Mouse (Mus musculus): ENCODE results near the gene Mpv17l.
"Not testable (repeated sequence)": the region's sequence is repeated elsewhere in the genome, so short reads cannot be mapped to it uniquely, and the experiment has no call there.

The Mpv17l gene

GRCm38 (mm10) chr16:13902888-13903483, at the start of gene Mpv17l, which contains the start of gene Pdxdc1:
Mpv17l (plus strand) TSS chr16:13903161.
Pdxdc1 (minus strand) TSS chr16:13903131.
- peak; percentile 99 to 100 for DNase-seq

DNA sequence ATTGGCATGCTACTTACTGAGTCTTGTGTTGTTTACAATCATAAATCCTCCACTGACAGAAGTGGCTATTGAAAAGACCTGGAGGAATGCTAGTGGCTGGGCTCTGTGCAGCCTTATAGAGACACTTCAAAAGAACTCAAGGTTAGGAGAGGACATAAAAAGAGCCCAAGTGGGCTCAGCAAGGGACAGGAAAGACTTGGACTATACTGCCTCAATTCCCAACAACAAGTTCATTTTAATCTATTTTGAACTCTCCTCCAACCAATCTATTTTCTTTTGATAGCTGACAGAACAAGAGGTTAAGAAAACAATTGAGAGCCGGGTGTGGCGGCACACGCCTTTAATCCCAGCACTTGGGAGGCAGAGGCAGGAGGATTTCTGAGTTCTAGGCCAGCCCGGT, 49.1 kb upstream of the Mpv17l start:
- DNase-seq = no peak

DNA sequence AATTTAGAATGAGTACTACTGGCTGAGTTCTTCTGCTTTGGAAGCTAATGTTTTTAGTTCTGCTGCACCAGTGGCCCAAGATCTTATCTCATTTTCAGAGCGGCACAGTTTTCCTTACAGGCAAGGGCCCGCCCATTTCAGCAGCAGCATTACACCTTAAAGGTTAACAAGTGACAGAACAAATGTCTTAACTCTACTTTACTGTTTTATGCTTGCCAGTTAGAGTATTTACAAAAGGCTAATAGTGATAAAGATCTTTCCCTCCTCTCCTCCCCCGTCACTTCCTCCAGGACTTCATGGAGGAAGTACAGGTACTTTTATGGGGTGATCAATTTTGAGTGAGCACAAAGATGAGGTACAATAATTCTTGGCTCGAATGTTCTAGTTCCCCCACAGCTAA, 36.9 kb upstream of the Mpv17l start:
- no peak for DNase-seq

GRCm38 (mm10) chr16:13866616-13867015, 36.3 kb upstream of the Mpv17l start:
- DNase-seq = no peak

- DNase-seq = peak in 1 of 2 experiments; percentile 40
Observed at GRCm38 (mm10) chr16:13867406-13867805, 35.6 kb upstream of the Mpv17l start.

- peak; percentile 11 to 16 for DNase-seq
Observed at GRCm38 (mm10) chr16:13867910-13868514, 34.9 kb upstream of the Mpv17l start.

DNA sequence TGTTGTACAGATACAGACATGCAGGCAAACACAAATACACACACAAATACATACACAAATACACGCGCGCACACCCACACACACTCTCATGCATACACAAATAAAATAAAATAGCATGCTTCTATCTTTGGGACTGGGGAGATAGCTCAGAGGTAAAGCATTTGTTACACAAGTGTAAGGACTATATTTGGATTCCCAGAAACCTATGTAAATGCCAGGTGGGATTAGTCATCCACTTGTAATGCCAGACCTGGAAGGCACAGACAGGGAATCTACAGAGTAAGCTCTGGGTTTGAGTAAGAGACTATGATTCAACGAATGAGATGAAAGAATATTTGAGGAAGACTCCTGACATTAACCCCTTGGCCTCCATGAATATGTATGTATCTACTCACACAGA, 27.5 kb upstream of the Mpv17l start:
- DNase-seq = peak in 1 of 2 experiments; percentile 23

GRCm38 (mm10) chr16:13883094-13883774, 19.7 kb upstream of the Mpv17l start:
- DNase-seq = no peak

DNA sequence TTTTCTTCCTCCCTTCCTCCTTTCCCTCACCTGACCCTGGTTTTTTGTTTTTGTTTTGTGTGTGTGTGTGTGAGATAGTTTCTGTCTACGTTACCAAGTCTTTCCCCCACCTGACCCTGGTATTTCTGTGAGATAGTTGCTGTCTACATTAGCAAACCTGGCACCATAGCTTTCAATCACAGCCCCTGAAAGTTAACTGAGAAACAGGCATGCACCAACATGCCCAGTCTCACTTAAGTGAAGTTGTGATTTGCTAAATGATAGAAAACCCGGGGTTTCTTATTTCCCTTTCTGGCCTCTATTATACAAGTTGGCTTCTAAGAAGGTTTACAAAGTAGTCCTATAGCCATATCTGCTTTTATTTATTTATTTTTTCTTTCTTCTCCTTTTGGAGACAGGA, 12.5 kb upstream of the Mpv17l start:
- DNase-seq = no peak

- no peak for DNase-seq
Observed at GRCm38 (mm10) chr16:13892850-13893249, 10.1 kb upstream of the Mpv17l start.

DNA sequence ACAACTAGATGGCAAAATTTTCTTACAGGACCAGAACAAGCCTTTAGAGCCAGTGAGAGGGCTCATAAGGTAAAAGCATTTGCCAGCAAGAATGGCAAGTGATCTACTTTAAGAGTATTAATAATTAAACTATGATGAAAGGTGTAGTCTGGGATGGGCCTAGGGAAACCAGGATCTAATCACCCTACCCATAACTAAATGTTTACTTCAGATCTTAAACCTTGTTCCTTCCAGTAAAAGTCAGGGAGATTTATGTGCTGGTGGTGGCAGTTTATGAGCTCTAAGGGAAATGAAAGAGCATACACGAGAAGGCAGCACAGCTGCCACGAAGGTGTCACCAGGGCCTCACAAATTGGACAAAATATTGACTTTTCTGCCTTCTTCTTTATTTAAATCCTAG, 8.9 kb upstream of the Mpv17l start:
- no peak for DNase-seq

DNA sequence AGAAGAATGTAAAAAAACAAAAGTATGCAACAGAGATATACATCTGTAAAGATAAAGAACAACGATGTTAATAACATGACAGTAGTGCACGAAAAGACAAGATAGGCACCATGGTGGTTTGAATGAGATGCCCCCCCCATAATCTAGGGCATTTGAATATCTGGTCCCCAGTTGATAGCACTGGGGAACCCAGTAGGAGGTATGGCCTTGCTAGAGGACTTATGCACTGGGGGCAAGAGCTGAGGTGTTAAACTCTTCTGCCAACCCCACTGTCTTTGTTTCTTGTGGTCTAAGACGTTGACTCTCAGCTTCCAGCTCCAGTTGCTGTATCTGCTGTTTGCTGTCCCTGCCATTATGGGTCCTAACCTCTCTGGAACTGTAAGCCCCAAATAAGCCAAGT, 7.2 kb upstream of the Mpv17l start:
- DNase-seq = no peak

DNA sequence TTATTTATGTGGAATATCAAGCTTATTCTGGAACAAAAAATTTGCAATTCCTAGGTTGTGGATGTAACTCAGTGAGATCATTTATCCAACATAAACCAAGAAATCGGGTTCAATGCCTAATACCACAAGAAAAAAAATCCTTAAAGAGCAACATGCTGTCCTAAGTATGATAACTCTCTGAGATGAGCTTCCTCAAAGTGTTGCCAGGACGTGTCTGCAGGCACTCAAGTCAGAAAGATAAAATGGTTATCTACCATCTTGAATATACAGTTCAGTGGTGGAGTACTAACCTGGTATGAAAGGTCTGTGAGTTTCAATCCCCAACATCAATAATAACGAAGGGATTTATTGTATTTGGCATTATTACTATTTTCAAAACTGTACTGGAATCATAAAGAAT, 6.6 kb upstream of the Mpv17l start:
- no peak for DNase-seq

DNA sequence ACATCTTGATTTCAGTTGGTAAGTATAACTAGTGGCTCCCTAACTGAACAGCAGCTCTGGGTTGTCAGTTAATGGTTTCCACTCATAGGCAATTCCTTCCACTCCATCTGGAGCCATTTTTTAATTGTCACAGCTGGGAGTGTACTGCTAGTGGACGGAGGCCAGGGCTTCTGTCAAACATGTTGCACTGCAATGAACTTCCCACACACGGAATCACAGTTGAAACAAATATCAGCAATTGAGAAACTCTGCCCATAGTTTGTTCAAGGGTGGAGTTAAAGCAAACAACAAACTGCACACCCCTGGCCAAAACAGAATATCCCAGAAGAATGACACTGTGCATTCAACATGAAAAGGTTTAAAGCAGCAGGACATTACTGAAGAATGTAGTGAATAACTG, 4.0 kb upstream of the Mpv17l start:
- no peak for DNase-seq

DNA sequence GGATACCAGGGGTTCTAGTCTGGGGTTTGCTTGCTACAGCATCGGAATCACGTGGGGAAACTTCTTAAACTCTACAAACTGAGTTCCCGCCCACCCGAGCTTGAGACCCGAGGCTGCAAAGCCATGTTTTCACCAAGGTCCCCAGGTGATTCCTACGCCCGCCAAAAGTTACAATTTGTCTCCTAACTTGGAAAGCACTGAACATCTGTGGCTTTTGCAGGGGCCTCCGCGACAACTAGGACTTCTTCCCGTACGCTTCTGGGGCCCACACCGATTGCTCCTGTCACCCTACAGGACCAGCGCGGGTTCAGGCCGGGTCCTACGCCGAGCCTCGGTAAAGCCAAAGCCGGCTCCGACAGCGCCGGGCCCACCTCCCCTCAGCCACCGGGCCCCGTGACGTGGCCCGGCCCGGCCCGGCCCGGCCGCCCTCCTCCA, 547 bp upstream of the Mpv17l start:
- DNase-seq = no peak

DNA sequence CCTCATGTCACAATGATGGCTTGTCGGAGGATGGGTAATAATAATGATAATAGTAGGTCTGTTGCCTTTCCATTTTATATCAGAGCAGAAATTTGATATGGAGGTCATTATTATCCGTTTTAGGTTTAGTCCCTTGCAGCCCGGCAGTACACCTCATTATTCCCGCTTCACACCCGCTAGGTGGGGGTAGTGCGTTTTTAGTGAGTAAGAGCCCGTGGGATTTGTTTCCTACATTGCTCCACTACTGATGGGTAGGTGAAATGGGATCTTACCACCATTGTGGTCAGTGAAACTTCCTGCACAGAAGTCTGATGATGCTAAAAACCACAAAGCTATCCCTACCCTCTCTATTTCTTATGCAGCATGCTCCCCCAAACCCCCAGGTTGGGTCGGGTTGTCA, 527 bp downstream of the Mpv17l start:
- peak in 1 of 2 experiments; percentile 84 for DNase-seq

DNA sequence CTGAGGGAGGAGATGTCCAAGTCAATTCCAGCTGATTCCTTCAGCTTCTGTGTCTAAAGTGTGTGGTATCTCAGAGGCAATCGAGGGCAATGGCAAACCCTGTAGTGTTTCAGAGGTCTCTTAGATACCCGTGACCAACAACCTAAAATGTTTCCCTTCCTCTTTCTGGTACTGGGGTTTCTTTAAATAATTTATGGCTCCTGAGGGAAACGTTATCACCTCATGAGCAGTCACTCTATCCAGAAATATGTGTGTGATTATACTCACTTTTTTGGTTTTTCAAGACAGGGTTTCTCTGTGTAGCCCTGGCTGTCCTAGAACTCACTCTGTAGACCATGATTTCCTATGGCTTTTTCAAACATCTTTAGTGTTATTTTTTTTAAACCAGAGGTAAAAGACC, 4.3 kb downstream of the Mpv17l start:
- no peak for DNase-seq

- no peak for DNase-seq
Observed at GRCm38 (mm10) chr16:13920093-13920492, 17.1 kb downstream of the Mpv17l start.

DNA sequence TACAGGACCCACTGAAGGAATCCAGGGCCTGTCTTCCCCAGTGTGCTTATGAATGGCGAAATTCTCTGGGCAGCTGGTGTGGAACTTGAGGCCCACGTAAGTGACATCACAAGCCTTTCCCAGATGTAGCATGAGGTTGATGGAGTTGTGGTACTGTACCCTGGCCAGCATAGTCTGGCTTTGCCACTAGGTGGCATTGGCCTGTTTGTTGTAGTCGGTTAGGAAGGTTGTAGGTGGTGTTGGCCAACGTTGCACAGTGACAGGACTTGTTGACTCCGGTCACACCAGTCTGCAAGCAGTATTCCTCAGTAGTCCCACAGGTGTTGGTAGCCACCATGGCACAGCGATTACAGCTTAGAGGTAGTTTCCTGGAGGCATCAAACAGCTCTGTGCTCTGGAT, 18.1 kb downstream of the Mpv17l start:
- DNase-seq = no peak

DNA sequence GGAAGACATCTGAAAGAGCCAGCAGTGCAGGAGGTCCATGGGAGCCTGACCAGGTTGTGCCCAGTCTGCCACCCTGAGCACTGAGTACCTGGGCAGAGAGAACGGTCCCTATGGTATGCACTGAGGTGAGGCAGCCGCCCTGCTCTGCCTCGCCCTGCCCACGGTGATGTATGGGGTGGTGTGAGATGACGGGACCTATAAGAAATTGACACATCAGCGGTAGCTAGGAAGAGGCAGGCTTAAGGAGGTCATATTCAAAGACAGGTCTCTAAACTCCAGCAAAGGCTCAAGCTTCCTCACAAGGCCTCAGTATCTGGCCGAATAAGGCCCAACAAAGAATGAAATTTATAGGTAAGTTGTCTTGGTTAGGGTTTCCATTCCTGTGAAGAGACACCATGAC, 18.8 kb downstream of the Mpv17l start:
- no peak for DNase-seq

DNA sequence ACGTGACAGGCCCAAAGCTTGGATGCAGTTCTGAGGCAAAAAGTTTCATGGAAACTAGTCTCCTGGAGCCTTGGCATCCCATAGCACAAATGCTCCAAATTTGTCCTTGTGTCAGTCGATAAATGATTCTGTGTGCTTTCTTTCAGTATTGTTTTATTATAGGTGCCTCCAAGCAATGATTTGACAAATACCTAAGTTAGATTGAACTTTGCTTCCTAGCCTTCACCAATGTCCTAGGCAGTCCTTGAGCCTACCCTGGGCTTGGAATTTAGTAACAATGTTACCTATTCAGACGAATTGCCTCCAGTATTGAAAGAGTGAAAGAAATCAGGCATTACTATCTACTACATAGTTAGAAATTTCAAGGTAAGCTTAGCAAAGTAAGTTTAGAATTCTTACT, 19.5 kb downstream of the Mpv17l start:
- not testable (repeated sequence) for DNase-seq

- not testable (repeated sequence) for DNase-seq
Observed at GRCm38 (mm10) chr16:13922966-13923365, 20.0 kb downstream of the Mpv17l start.

DNA sequence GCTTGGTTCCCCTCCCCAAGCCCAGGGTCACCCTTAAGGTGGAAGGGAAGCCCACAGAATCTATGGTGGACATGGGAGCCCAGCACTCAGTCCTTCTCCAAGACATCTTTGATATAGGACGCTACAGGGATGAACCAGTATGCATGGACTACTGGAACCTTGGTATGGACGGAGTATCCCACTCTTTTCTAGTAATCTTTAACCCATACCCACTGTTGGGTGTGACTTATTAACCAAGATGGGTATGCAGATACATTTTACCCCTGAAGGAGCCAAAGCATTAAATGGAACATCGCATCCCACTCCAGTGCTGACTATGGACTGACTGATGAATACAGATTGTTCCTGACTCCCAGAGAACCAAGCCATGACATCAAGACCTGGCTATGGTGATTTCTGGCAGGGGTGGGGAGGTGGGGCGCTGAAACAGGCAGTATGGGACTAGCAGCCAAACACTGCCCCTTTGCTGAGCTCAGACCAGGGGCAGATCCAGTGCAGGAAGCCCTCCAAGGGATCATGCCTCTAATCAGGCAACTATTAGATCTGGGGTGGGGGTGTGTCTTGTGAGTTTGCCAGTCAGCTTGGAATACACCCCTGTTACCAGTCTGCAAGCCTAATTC, 24.6 kb downstream of the Mpv17l start:
- no peak for DNase-seq

Data from cerebellum, postnatal 25 days (tissue).